Mouse (Mus musculus): Measurements from ENCODE around the gene Trmt112. TPM values are rescaled to one million over a fixed set of nuclear protein-coding genes. Genes with fewer than 3 reads are reported as not detected.
A peak's percentile ranks its signal among the peaks of the same experiment; 100 is the strongest.

Gene Trmt112
- polyA plus RNA-seq, 1 experiment from 2014 or later, result 169 TPM

- no peak overlapping the region for H3K27ac ChIP-seq (ENCODE audit: low read depth, low read length)
- H3K9ac ChIP-seq (ENCODE audit: low read depth, low read length), result no peak overlapping the region
- WGBS, result 80% methylated on average over 6 of the region's 6 CpGs
- no peak overlapping the region for H3K4me2 ChIP-seq
- H3K4me3 ChIP-seq (ENCODE audit: low read depth, low read length), result no peak overlapping the region
- ATAC-seq (replicated peaks; ENCODE audit: low FRiP score) (no peak), DNase-seq (ENCODE audit: low spot score) (no peak)
- peaks cover 29% of the 10 kb centered on the region for H3K4me1 ChIP-seq (replicated peaks; ENCODE audit: control insufficient read depth, insufficient read depth, low read length)
- H3K27me3 ChIP-seq (replicated peaks; ENCODE audit: control insufficient read depth, insufficient read depth, low read length), result no peaks in the 10 kb centered on the region
- no peaks in the 10 kb centered on the region for H3K9me3 ChIP-seq (ENCODE audit: control insufficient read depth, low read length)
- peaks cover 28% of the 10 kb centered on the region for H3K36me3 ChIP-seq (ENCODE audit: control insufficient read depth, insufficient read depth, low read length)
Measured at GRCm38 (mm10) chr19:6913036-6913435, 3.5 kb downstream of the Trmt112 start.

GRCm38 (mm10) chr19:6913991-6914390 is 4.5 kb downstream of the Trmt112 start:
- H3K4me1 ChIP-seq (replicated peaks; ENCODE audit: control insufficient read depth, insufficient read depth, low read length), result peaks cover 23% of the 10 kb centered on the region
- WGBS, result 82% methylated on average over 11 of the region's 11 CpGs
- no peak for DNase-seq (ENCODE audit: low spot score)
- no peak overlapping the region for H3K4me2 ChIP-seq
- no peaks in the 10 kb centered on the region for H3K27me3 ChIP-seq (replicated peaks; ENCODE audit: control insufficient read depth, insufficient read depth, low read length)
- no peak overlapping the region for H3K9ac ChIP-seq (ENCODE audit: low read depth, low read length)
- H3K9me3 ChIP-seq (ENCODE audit: control insufficient read depth, low read length), result no peaks in the 10 kb centered on the region
- H3K27ac ChIP-seq (ENCODE audit: low read depth, low read length), result no peak overlapping the region
- peaks cover 28% of the 10 kb centered on the region for H3K36me3 ChIP-seq (ENCODE audit: control insufficient read depth, insufficient read depth, low read length)
- no peak for ATAC-seq (replicated peaks; ENCODE audit: low FRiP score)
- no peak overlapping the region for H3K4me3 ChIP-seq (ENCODE audit: low read depth, low read length)

GRCm38 (mm10) chr19:6914540-6914939 is 5.0 kb downstream of the Trmt112 start:
- WGBS, result 86% methylated on average over 9 of the region's 9 CpGs
- Histone ChIP-seq H3K9ac (ENCODE audit: low read depth, low read length) (no peak overlapping the region), H3K9me3 (ENCODE audit: control insufficient read depth, low read length) (no peaks in the 10 kb centered on the region), H3K4me1 (replicated peaks; ENCODE audit: control insufficient read depth, insufficient read depth, low read length) (peaks cover 23% of the 10 kb centered on the region), H3K4me3 (ENCODE audit: low read depth, low read length) (no peak overlapping the region), H3K27me3 (replicated peaks; ENCODE audit: control insufficient read depth, insufficient read depth, low read length) (no peaks in the 10 kb centered on the region), H3K36me3 (ENCODE audit: control insufficient read depth, insufficient read depth, low read length) (peaks cover 30% of the 10 kb centered on the region), H3K4me2 (no peak overlapping the region), H3K27ac (ENCODE audit: low read depth, low read length) (no peak overlapping the region)
- ATAC-seq (replicated peaks; ENCODE audit: low FRiP score) (no peak), DNase-seq (ENCODE audit: low spot score) (no peak)

- no peak for DNase-seq (ENCODE audit: low spot score)
- Histone ChIP-seq H3K27ac (ENCODE audit: low read depth, low read length) (peak overlapping the region; percentile 75; the same call in 1 of the 2 replicates), H3K9me3 (ENCODE audit: control insufficient read depth, low read length) (no peaks in the 10 kb centered on the region), H3K36me3 (ENCODE audit: control insufficient read depth, insufficient read depth, low read length) (peaks cover 30% of the 10 kb centered on the region), H3K27me3 (replicated peaks; ENCODE audit: control insufficient read depth, insufficient read depth, low read length) (no peaks in the 10 kb centered on the region), H3K4me2 (no peak overlapping the region), H3K9ac (ENCODE audit: low read depth, low read length) (peak overlapping the region; percentile 4), H3K4me3 (ENCODE audit: low read depth, low read length) (no peak overlapping the region), H3K4me1 (replicated peaks; ENCODE audit: control insufficient read depth, insufficient read depth, low read length) (peaks cover 27% of the 10 kb centered on the region)
- WGBS, result 41% methylated on average over 4 of the region's 4 CpGs
- peak; percentile 74 for ATAC-seq (replicated peaks; ENCODE audit: low FRiP score)
Measured at GRCm38 (mm10) chr19:6915276-6915675, 5.8 kb downstream of the Trmt112 start.

GRCm38 (mm10) chr19:6916496-6916895 is 7.0 kb downstream of the Trmt112 start:
- H3K27ac ChIP-seq (ENCODE audit: low read depth, low read length), result no peak overlapping the region
- peaks cover 29% of the 10 kb centered on the region for H3K36me3 ChIP-seq (ENCODE audit: control insufficient read depth, insufficient read depth, low read length)
- WGBS, result 85% methylated on average over 4 of the region's 4 CpGs
- no peaks in the 10 kb centered on the region for H3K27me3 ChIP-seq (replicated peaks; ENCODE audit: control insufficient read depth, insufficient read depth, low read length)
- DNase-seq (ENCODE audit: low spot score) (no peak), ATAC-seq (replicated peaks; ENCODE audit: low FRiP score) (no peak)
- peaks cover 27% of the 10 kb centered on the region for H3K4me1 ChIP-seq (replicated peaks; ENCODE audit: control insufficient read depth, insufficient read depth, low read length)
- no peak overlapping the region for H3K9ac ChIP-seq (ENCODE audit: low read depth, low read length)
- no peaks in the 10 kb centered on the region for H3K9me3 ChIP-seq (ENCODE audit: control insufficient read depth, low read length)
- H3K4me3 ChIP-seq (ENCODE audit: low read depth, low read length), result no peak overlapping the region
- no peak overlapping the region for H3K4me2 ChIP-seq

GRCm38 (mm10) chr19:6918321-6918720 is 8.8 kb downstream of the Trmt112 start:
- DNase-seq (ENCODE audit: low spot score) (no peak), ATAC-seq (replicated peaks; ENCODE audit: low FRiP score) (no peak)
- Histone ChIP-seq H3K27ac (ENCODE audit: low read depth, low read length) (no peak overlapping the region), H3K4me3 (ENCODE audit: low read depth, low read length) (no peak overlapping the region), H3K9ac (ENCODE audit: low read depth, low read length) (no peak overlapping the region), H3K27me3 (replicated peaks; ENCODE audit: control insufficient read depth, insufficient read depth, low read length) (peaks cover 5% of the 10 kb centered on the region; the same call in 1 of the 2 replicates), H3K9me3 (ENCODE audit: control insufficient read depth, low read length) (no peaks in the 10 kb centered on the region), H3K4me1 (replicated peaks; ENCODE audit: control insufficient read depth, insufficient read depth, low read length) (peaks cover 35% of the 10 kb centered on the region), H3K36me3 (ENCODE audit: control insufficient read depth, insufficient read depth, low read length) (peaks cover 11% of the 10 kb centered on the region), H3K4me2 (no peak overlapping the region)
- 87% methylated on average over 4 of the region's 4 CpGs for WGBS

- no peak for DNase-seq (ENCODE audit: low spot score)
- Histone ChIP-seq H3K4me1 (replicated peaks; ENCODE audit: control insufficient read depth, insufficient read depth, low read length) (peaks cover 35% of the 10 kb centered on the region), H3K4me2 (no peak overlapping the region), H3K4me3 (ENCODE audit: low read depth, low read length) (no peak overlapping the region), H3K9me3 (ENCODE audit: control insufficient read depth, low read length) (no peaks in the 10 kb centered on the region), H3K27ac (ENCODE audit: low read depth, low read length) (no peak overlapping the region), H3K9ac (ENCODE audit: low read depth, low read length) (no peak overlapping the region), H3K36me3 (ENCODE audit: control insufficient read depth, insufficient read depth, low read length) (peaks cover 5% of the 10 kb centered on the region; the same call in 1 of the 2 replicates), H3K27me3 (replicated peaks; ENCODE audit: control insufficient read depth, insufficient read depth, low read length) (peaks cover 13% of the 10 kb centered on the region; the same call in 1 of the 2 replicates)
- no peak for ATAC-seq (replicated peaks; ENCODE audit: low FRiP score)
Measured at GRCm38 (mm10) chr19:6919431-6919830, 9.9 kb downstream of the Trmt112 start.

- Histone ChIP-seq H3K9me3 (ENCODE audit: control insufficient read depth, low read length) (no peaks in the 10 kb centered on the region), H3K27ac (ENCODE audit: low read depth, low read length) (peak overlapping the region; percentile 82), H3K4me1 (replicated peaks; ENCODE audit: control insufficient read depth, insufficient read depth, low read length) (peaks cover 38% of the 10 kb centered on the region), H3K36me3 (ENCODE audit: control insufficient read depth, insufficient read depth, low read length) (peaks cover 5% of the 10 kb centered on the region; the same call in 1 of the 2 replicates), H3K4me2 (peak overlapping the region; percentile 97), H3K27me3 (replicated peaks; ENCODE audit: control insufficient read depth, insufficient read depth, low read length) (peaks cover 19% of the 10 kb centered on the region), H3K4me3 (ENCODE audit: low read depth, low read length) (peak overlapping the region; percentile 68), H3K9ac (ENCODE audit: low read depth, low read length) (peak overlapping the region; percentile 74)
- DNase-seq (ENCODE audit: low spot score) (peak; percentile 38), ATAC-seq (replicated peaks; ENCODE audit: low FRiP score) (no peak)
- 41% methylated on average over 8 of the region's 8 CpGs for WGBS
Measured at GRCm38 (mm10) chr19:6919876-6920740, 10.6 kb downstream of the Trmt112 start.
